Mouse (Mus musculus) layer of hippocampus, adult 8-10 months (tissue): ENCODE data around the gene Olfr1249. TPM values are rescaled to one million over a fixed set of nuclear protein-coding genes. Genes with fewer than 3 reads are reported as not detected.
"Not testable (repeated sequence)": the region's sequence is repeated elsewhere in the genome, so short reads cannot be mapped to it uniquely, and the experiment has no call there.

Experiments used
- DNase-seq, 2 experiments: peaks; one replicate each; pipeline ENCODE4 v3.0.0; 2022; ENCODE audit warnings: low spot score in 2 of 2
- total RNA-seq, 4 experiments: library from RNA; stranded (reverse); gene quantifications; 2 replicates each; pipeline ENCODE4 v1.2.4; 2022

Gene Olfr1249
- not detected for total RNA-seq

GRCm38 (mm10) chr2:89634883-89635282 is at the start of gene Olfr1249:
TSS of gene Olfr1249 (minus strand) at chr2:89634983.
- no peak for DNase-seq

GRCm38 (mm10) chr2:89671836-89672235 is 37.1 kb upstream of the Olfr1249 start, which contains the start of gene Olfr1251:
TSS of gene Olfr1251 (minus strand) at chr2:89671936.
- no peak for DNase-seq

- DNase-seq = no peak
Measured at GRCm38 (mm10) chr2:89661367-89661766, 26.6 kb upstream of the Olfr1249 start, which contains the start of gene Olfr1250. TSS of gene Olfr1250 (minus strand) at chr2:89661467.

- DNase-seq = not testable (repeated sequence)
Measured at GRCm38 (mm10) chr2:89618145-89618544, 16.6 kb downstream of the Olfr1249 start, which contains the start of gene Olfr1248. TSS of gene Olfr1248 (minus strand) at chr2:89618245.

- DNase-seq = no peak
Measured at GRCm38 (mm10) chr2:89614030-89614429, 20.8 kb downstream of the Olfr1249 start, which contains the start of gene Olfr1247. TSS of gene Olfr1247 (minus strand) at chr2:89614130.

- no peak for DNase-seq
Measured at GRCm38 (mm10) chr2:89593057-89593456, 41.7 kb downstream of the Olfr1249 start, which contains the start of gene Olfr1246. TSS of gene Olfr1246 (minus strand) at chr2:89593157.

Other genes with a start within 250 kb of the Olfr1249 start
- gene Olfr1238, start 225.3 kb downstream of the Olfr1249 start, total RNA-seq = not detected
- gene Olfr1239, start 214.6 kb downstream of the Olfr1249 start, total RNA-seq = not detected
- not detected for gene Olfr1240, start 192.0 kb downstream of the Olfr1249 start, total RNA-seq
- gene Olfr1241, start 147.9 kb downstream of the Olfr1249 start, total RNA-seq = not detected
- not detected for gene Olfr1242, start 136.6 kb downstream of the Olfr1249 start, total RNA-seq
- gene Olfr1243, start 103.5 kb downstream of the Olfr1249 start, total RNA-seq = not detected
- gene Olfr1245, start 56.5 kb downstream of the Olfr1249 start, total RNA-seq = not detected
- not detected for gene Olfr1246, start 41.8 kb downstream of the Olfr1249 start, total RNA-seq
- under 1 TPM in 1 of 4 experiments, not detected in 3; 0.09 TPM for gene Olfr1247, start 20.9 kb downstream of the Olfr1249 start, total RNA-seq
- not detected for gene Olfr1248, start 16.7 kb downstream of the Olfr1249 start, total RNA-seq
- not detected for gene Olfr1250, start 26.5 kb upstream of the Olfr1249 start, total RNA-seq
- gene Olfr1251, start 37.0 kb upstream of the Olfr1249 start, total RNA-seq = not detected
- not detected for gene Olfr1252, start 90.0 kb upstream of the Olfr1249 start, total RNA-seq
- not detected for gene Olfr1253, start 122.1 kb upstream of the Olfr1249 start, total RNA-seq
- gene Olfr1254, start 158.6 kb upstream of the Olfr1249 start, total RNA-seq = not detected
- not detected for gene Olfr1255, start 177.1 kb upstream of the Olfr1249 start, total RNA-seq
- gene Olfr1256, start 206.6 kb upstream of the Olfr1249 start, total RNA-seq = not detected
- not detected for gene Olfr48, start 213.2 kb upstream of the Olfr1249 start, total RNA-seq
- not detected for gene Olfr1257, start 243.5 kb upstream of the Olfr1249 start, total RNA-seq